Mouse (Mus musculus) embryonic fibroblast, embryonic 13.5 days (primary cell): ENCODE measurements around the gene Dedd.

Source experiments
- CTCF ChIP-seq: IDR thresholded peaks from 2 replicates; pipeline ENCODE4 v1.5.1; 2011; ENCODE audit warnings: mild to moderate bottlenecking, control low read depth, low read length, moderate library complexity, borderline replicate concordance; ENCODE audit not compliant: insufficient read depth
- POLR2A ChIP-seq: IDR thresholded peaks from 2 replicates; pipeline ENCODE4 v1.6.1; 2011; ENCODE audit warnings: low read depth, mild to moderate bottlenecking, control low read depth, low read length, moderate library complexity

DNA sequence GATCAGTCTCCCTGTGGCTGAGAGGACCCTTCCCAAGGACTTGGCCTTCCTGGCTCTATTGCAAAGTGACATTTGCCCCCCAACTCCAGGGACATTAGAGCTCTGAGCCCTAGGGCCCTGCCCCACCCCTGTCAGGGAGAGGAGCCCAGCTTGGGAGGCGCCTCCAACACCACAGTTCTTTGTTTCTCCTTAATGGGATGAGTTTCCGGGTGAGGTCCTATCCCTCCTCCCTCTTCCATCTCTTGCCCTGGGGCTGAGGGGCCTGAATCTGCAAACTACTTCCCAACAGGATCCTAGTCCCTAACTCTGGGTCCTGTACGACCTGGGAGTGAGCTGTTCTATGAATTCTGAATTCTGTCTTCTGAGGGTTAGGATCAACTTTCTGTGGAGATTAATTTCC lies 43.9 kb downstream of the Dedd start:
- TF ChIP-seq CTCF (no peak), POLR2A (no peak)
